In genomic region chr19:47213470-47213869, GRCm38 (mm10) we compare ENCODE assay signal across 1 mouse cellular context.
TF ChIP-seq lines count a peak whose summit lies in the region.

No protein-coding gene starts in this region.

TF ChIP-seq in MEL, 35 proteins besides CTCF, POLR2A, EP300 and RAD21:
- no peak for TF ChIP-seq CHD1 (IDR thresholded peaks at IDR 0.05; ENCODE audit: low read depth, low read length)
- TF ChIP-seq SMC3 (IDR thresholded peaks at IDR 0.05; ENCODE audit: low read depth, low read length) = 0 out of 2 replicates have a peak, but pooled peaks have one; percentile 17
- TF ChIP-seq BHLHE40 (IDR thresholded peaks at IDR 0.05; ENCODE audit: borderline replicate concordance, low read depth, low read length) = no peak
- TF ChIP-seq MYC (IDR thresholded peaks at IDR 0.05; ENCODE audit: low read depth, low read length) = no peak
- no peak for TF ChIP-seq E2F4 (IDR thresholded peaks at IDR 0.05; ENCODE audit: borderline replicate concordance, low read depth, low read length)
- TF ChIP-seq ZC3H11A (IDR thresholded peaks at IDR 0.05; ENCODE audit: low read depth, low read length) = no peak
- no peak for TF ChIP-seq ZMIZ1 (IDR thresholded peaks at IDR 0.05; ENCODE audit: low read depth, low read length)
- no peak for TF ChIP-seq ETS1 (IDR thresholded peaks at IDR 0.05; ENCODE audit: low read depth, low read length)
- no peak for TF ChIP-seq ZNF384 (IDR thresholded peaks at IDR 0.05; ENCODE audit: low read depth, low read length)
